In the genomic region with DNA sequence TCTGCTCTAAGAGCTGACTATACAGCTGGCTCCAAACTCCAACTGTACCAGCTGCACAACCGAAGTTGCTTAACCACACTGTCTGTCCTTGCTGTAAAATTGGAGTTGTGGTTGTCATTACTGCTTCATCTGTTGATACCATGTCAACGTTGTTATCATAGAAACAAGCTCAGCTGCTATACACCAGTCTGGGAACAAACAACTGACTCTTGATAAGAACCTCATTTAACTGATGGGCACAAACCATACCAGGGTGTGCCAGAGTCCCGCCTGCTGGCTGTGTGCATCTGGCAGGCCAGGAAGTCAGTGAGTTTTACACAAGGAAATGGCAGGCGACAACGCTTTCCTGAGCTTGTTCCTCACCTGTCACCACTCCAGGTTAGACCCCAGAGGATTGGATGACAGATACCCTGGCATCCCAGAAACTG, we compare ENCODE assay signal across 10 mouse cellular contexts. TPM values are rescaled to one million over a fixed set of nuclear protein-coding genes. Genes with fewer than 3 reads are reported as not detected.
A peak's percentile ranks its signal among the peaks of the same experiment; 100 is the strongest.
DNase-seq lines count a peak whose midpoint lies in the region; ATAC-seq and TF ChIP-seq lines count a peak whose summit lies in the region.
"Had no signal": no experiment of that assay in that cellular context is flagged by ENCODE, and none has a peak within 500 bp of the region (broad histone marks: within the 10 kb centered on the region; RNA-seq: fewer than 3 reads in every experiment).

No protein-coding gene starts in this region.

- no peak for TF ChIP-seq POLR2A in limb, embryonic 14.5 days (IDR thresholded peaks at IDR 0.05; ENCODE audit: borderline replicate concordance, extremely low read depth, insufficient read depth, insufficient read length)

- peak; percentile 7 for DNase-seq in limb, embryonic 14.5 days (ENCODE audit: low spot score)
- no peak for DNase-seq in limb, embryonic 10.5 days (ENCODE audit: low spot score)
- peak; percentile 73 to 79 (median 77) for DNase-seq in liver, embryonic 14.5 days (ENCODE audit: low read depth in 3 of 3, low spot score in 3 of 3)
- no peak for DNase-seq in cerebellum, adult 18-20 months
- DNase-seq in gastrocnemius, adult 18-20 months (ENCODE audit: low spot score) = no peak
- DNase-seq in cerebellum, postnatal 4 days (ENCODE audit: low spot score in 2 of 2) = no peak
- DNase-seq: cerebellum, postnatal 14 days; gastrocnemius, postnatal 14 days had no signal

- TF ChIP-seq EP300 in liver, embryonic 14.5 days (IDR thresholded peaks at IDR 0.05; ENCODE audit: low read depth) = peak; percentile 84

- 0 out of 2 replicates have a peak, but pooled peaks have one; percentile 41 for ATAC-seq in limb, embryonic 14.5 days (ENCODE audit: low FRiP score, low read depth)
- ATAC-seq in liver, embryonic 14.5 days (ENCODE audit: insufficient read depth) = peak; percentile 87
- ATAC-seq in stomach, embryonic 16.5 days (ENCODE audit: insufficient read depth, low FRiP score) = peak; percentile 70

- 94% methylated on average over 5 of the region's 5 CpGs for WGBS in limb, embryonic 14.5 days
- WGBS in limb, embryonic 10.5 days = 96% methylated on average over 5 of the region's 5 CpGs
- 16% methylated on average over 5 of the region's 5 CpGs for WGBS in liver, embryonic 14.5 days (ENCODE audit: insufficient replicate concordance)
- 56% methylated on average over 5 of the region's 5 CpGs for WGBS in stomach, embryonic 16.5 days

- no peak overlapping the region for H3K4me2 ChIP-seq in limb, embryonic 14.5 days (replicated peaks; ENCODE audit: low read depth, low read length, severe bottlenecking)
- peak overlapping the region; percentile 54 for H3K4me2 ChIP-seq in liver, embryonic 14.5 days (ENCODE audit: low read depth)
- H3K4me2 ChIP-seq in stomach, embryonic 16.5 days (ENCODE audit: low read depth, low read length) = 0 out of 2 replicates have a peak overlapping the region, but pooled peaks have one; percentile 8

- no peaks in the 10 kb centered on the region for H3K4me1 ChIP-seq in limb, embryonic 14.5 days (ENCODE audit: control insufficient read depth, insufficient read depth, low read length)
- no peaks in the 10 kb centered on the region for H3K4me1 ChIP-seq in limb, embryonic 10.5 days
- H3K4me1 ChIP-seq in erythroblast, embryonic 14.5 days (ENCODE audit: control insufficient read depth) = peaks cover 80% of the 10 kb centered on the region
- peaks cover 32 to 43% of the 10 kb centered on the region in 2 experiments for H3K4me1 ChIP-seq in liver, embryonic 14.5 days (replicated peaks; ENCODE audit: control insufficient read depth in 2 of 2, insufficient read depth in 2 of 2, low read length in 1 of 2)
- peaks cover 5% of the 10 kb centered on the region; the same call in 1 of the 2 replicates for H3K4me1 ChIP-seq in stomach, embryonic 16.5 days (ENCODE audit: control insufficient read depth, insufficient read depth, low read length)

- H3K9me3 ChIP-seq in limb, embryonic 14.5 days (ENCODE audit: control insufficient read depth, low read length) = no peaks in the 10 kb centered on the region
- no peaks in the 10 kb centered on the region for H3K9me3 ChIP-seq in limb, embryonic 10.5 days (replicated peaks)
- 0 out of 2 replicates have a peak, but pooled peaks cover 2% of the 10 kb centered on the region for H3K9me3 ChIP-seq in erythroblast, embryonic 14.5 days (ENCODE audit: control insufficient read depth, low read length)
- H3K9me3 ChIP-seq in liver, embryonic 14.5 days (ENCODE audit: control insufficient read depth, low read length) = no peaks in the 10 kb centered on the region
- no peaks in the 10 kb centered on the region for H3K9me3 ChIP-seq in stomach, embryonic 16.5 days (replicated peaks; ENCODE audit: control insufficient read depth, low read length)

- H3K27ac ChIP-seq in limb, embryonic 14.5 days (replicated peaks; ENCODE audit: low read depth, low read length) = 0 out of 2 replicates have a peak overlapping the region, but pooled peaks have one; percentile 5
- H3K27ac ChIP-seq in limb, embryonic 10.5 days = no peak overlapping the region
- peak overlapping the region; percentile 96 for H3K27ac ChIP-seq in liver, embryonic 14.5 days
- H3K27ac ChIP-seq in stomach, embryonic 16.5 days (ENCODE audit: low read length) = peak overlapping the region; percentile 91

- no peak overlapping the region for H3K4me3 ChIP-seq in limb, embryonic 14.5 days (replicated peaks; ENCODE audit: low read length)
- no peak overlapping the region for H3K4me3 ChIP-seq in limb, embryonic 10.5 days
- peak overlapping the region; percentile 34 for H3K4me3 ChIP-seq in erythroblast, embryonic 14.5 days (replicated peaks)
- H3K4me3 ChIP-seq in liver, embryonic 14.5 days (ENCODE audit: insufficient read depth in 1 of 2, low read depth in 2 of 2, low read length in 2 of 2) = no peak overlapping the region
- no peak overlapping the region for H3K4me3 ChIP-seq in stomach, embryonic 16.5 days (replicated peaks; ENCODE audit: low read length)

- TF ChIP-seq CTCF in liver, embryonic 14.5 days (IDR thresholded peaks at IDR 0.05; ENCODE audit: low read depth) = peak; percentile 27; the same call in 1 of the 2 replicates

- peaks cover 21% of the 10 kb centered on the region for H3K36me3 ChIP-seq in limb, embryonic 14.5 days (ENCODE audit: control insufficient read depth, insufficient read depth, low read length)
- H3K36me3 ChIP-seq in limb, embryonic 10.5 days = peaks cover 57% of the 10 kb centered on the region
- H3K36me3 ChIP-seq in erythroblast, embryonic 14.5 days (ENCODE audit: control insufficient read depth) = peaks cover 87% of the 10 kb centered on the region
- H3K36me3 ChIP-seq in liver, embryonic 14.5 days (replicated peaks; ENCODE audit: control insufficient read depth, insufficient read depth, low read depth) = peaks cover 30% of the 10 kb centered on the region
- H3K36me3 ChIP-seq in stomach, embryonic 16.5 days (ENCODE audit: control insufficient read depth, insufficient read depth, low read length) = no peaks in the 10 kb centered on the region

- no peaks in the 10 kb centered on the region for H3K27me3 ChIP-seq in limb, embryonic 14.5 days (ENCODE audit: control insufficient read depth, insufficient read depth, low read length)
- no peaks in the 10 kb centered on the region for H3K27me3 ChIP-seq in limb, embryonic 10.5 days (ENCODE audit: low read depth, poor library complexity, severe bottlenecking)
- H3K27me3 ChIP-seq in erythroblast, embryonic 14.5 days (ENCODE audit: control insufficient read depth) = no peaks in the 10 kb centered on the region
- no peaks in the 10 kb centered on the region for H3K27me3 ChIP-seq in liver, embryonic 14.5 days (ENCODE audit: control insufficient read depth, insufficient read depth, low read length)
- no peaks in the 10 kb centered on the region for H3K27me3 ChIP-seq in stomach, embryonic 16.5 days (ENCODE audit: control insufficient read depth, insufficient read depth, low read length)

- H3K9ac ChIP-seq in limb, embryonic 14.5 days (ENCODE audit: low read depth, low read length, severe bottlenecking) = no peak overlapping the region
- H3K9ac ChIP-seq in liver, embryonic 14.5 days (replicated peaks) = peak overlapping the region; percentile 68
- H3K9ac ChIP-seq in stomach, embryonic 16.5 days (ENCODE audit: low read length) = 0 out of 2 replicates have a peak overlapping the region, but pooled peaks have one; percentile 11

RNA-seq across cellular contexts. Expression of gene Smim6, which starts 0.7 kb away (rescaled TPM):
- polyA plus RNA-seq in limb, embryonic 14.5 days (2012; rRNA removed) = 0.52 and 0.77 TPM in 2 replicates
- 0.83 and 0.89 TPM in 2 replicates for polyA plus RNA-seq in limb, embryonic 14.5 days (2014; fragmentation: Nextera tagmentation; extraction: Ambion mirVana)
- 1.0 and 1.1 TPM in 2 replicates for polyA plus RNA-seq in limb, embryonic 10.5 days (2016; fragmentation: Nextera tagmentation; extraction: Ambion mirVana)
- 0.09 and 0.28 TPM in 2 replicates for polyA plus RNA-seq in erythroblast, embryonic 14.5 days (2012)
- 1.5 and 1.8 TPM in 2 replicates for polyA plus RNA-seq in liver, embryonic 14.5 days (2012; rRNA removed)
- 2.0 and 2.2 TPM in 2 replicates for polyA plus RNA-seq in liver, embryonic 14.5 days (2014; fragmentation: Nextera tagmentation; extraction: Ambion mirVana)
- 57.0 and 68.4 TPM in 2 replicates for polyA plus RNA-seq in stomach, embryonic 16.5 days (2015; fragmentation: Nextera tagmentation; extraction: Ambion mirVana)
- not detected for total RNA-seq in gastrocnemius, adult 18-20 months (2021)
- total RNA-seq: gastrocnemius, postnatal 14 days had no signal

RNA-seq across cellular contexts. Expression of gene Smim5, which starts 11.4 kb away (rescaled TPM):
- 9.8 and 10.5 TPM in 2 replicates for polyA plus RNA-seq in limb, embryonic 14.5 days (2012; rRNA removed)
- 16.0 and 17.5 TPM in 2 replicates for polyA plus RNA-seq in limb, embryonic 14.5 days (2014; fragmentation: Nextera tagmentation; extraction: Ambion mirVana)
- polyA plus RNA-seq in limb, embryonic 10.5 days (2016; fragmentation: Nextera tagmentation; extraction: Ambion mirVana) = 1.7 and 2.0 TPM in 2 replicates
- 2.1 and 3.2 TPM in 2 replicates for polyA plus RNA-seq in erythroblast, embryonic 14.5 days (2012)
- polyA plus RNA-seq in liver, embryonic 14.5 days (2012; rRNA removed) = 20.6 and 25.1 TPM in 2 replicates
- 45.3 and 48.8 TPM in 2 replicates for polyA plus RNA-seq in liver, embryonic 14.5 days (2014; fragmentation: Nextera tagmentation; extraction: Ambion mirVana)
- 6.5 and 8.5 TPM in 2 replicates for polyA plus RNA-seq in stomach, embryonic 16.5 days (2015; fragmentation: Nextera tagmentation; extraction: Ambion mirVana)
- 1 to 10 TPM in 1 of 2 experiments, under 1 TPM in 1; 0.38 to 1.1 TPM for total RNA-seq in gastrocnemius, adult 18-20 months (2021)

RNA-seq across cellular contexts. Expression of gene Sap30bp, which starts 21.9 kb away (rescaled TPM):
- 35.6 and 52.6 TPM in 2 replicates for polyA plus RNA-seq in limb, embryonic 14.5 days (2012; rRNA removed)
- polyA plus RNA-seq in limb, embryonic 14.5 days (2014; fragmentation: Nextera tagmentation; extraction: Ambion mirVana) = 36.6 and 36.9 TPM in 2 replicates
- 47.9 and 52.2 TPM in 2 replicates for polyA plus RNA-seq in limb, embryonic 10.5 days (2016; fragmentation: Nextera tagmentation; extraction: Ambion mirVana)
- 3.0 and 3.7 TPM in 2 replicates for polyA plus RNA-seq in erythroblast, embryonic 14.5 days (2012)
- polyA plus RNA-seq in liver, embryonic 14.5 days (2012; rRNA removed) = 8.7 and 22.6 TPM in 2 replicates
- polyA plus RNA-seq in liver, embryonic 14.5 days (2014; fragmentation: Nextera tagmentation; extraction: Ambion mirVana) = 20.0 and 21.2 TPM in 2 replicates
- polyA plus RNA-seq in stomach, embryonic 16.5 days (2015; fragmentation: Nextera tagmentation; extraction: Ambion mirVana) = 32.0 and 35.2 TPM in 2 replicates
- total RNA-seq in gastrocnemius, adult 18-20 months (2021) = 10 to 100 TPM in 1 of 2 experiments, 1 to 10 TPM in 1; 9.2 to 10.1 TPM

RNA-seq across cellular contexts. Expression of gene Recql5, which starts 22.1 kb away (rescaled TPM):
- 27.9 and 28.0 TPM in 2 replicates for polyA plus RNA-seq in limb, embryonic 14.5 days (2012; rRNA removed)
- polyA plus RNA-seq in limb, embryonic 14.5 days (2014; fragmentation: Nextera tagmentation; extraction: Ambion mirVana) = 16.1 and 18.3 TPM in 2 replicates
- polyA plus RNA-seq in limb, embryonic 10.5 days (2016; fragmentation: Nextera tagmentation; extraction: Ambion mirVana) = 30.4 and 34.6 TPM in 2 replicates
- 1.4 and 2.3 TPM in 2 replicates for polyA plus RNA-seq in erythroblast, embryonic 14.5 days (2012)
- 6.7 and 7.3 TPM in 2 replicates for polyA plus RNA-seq in liver, embryonic 14.5 days (2012; rRNA removed)
- polyA plus RNA-seq in liver, embryonic 14.5 days (2014; fragmentation: Nextera tagmentation; extraction: Ambion mirVana) = 6.1 and 6.5 TPM in 2 replicates
- 19.5 and 19.7 TPM in 2 replicates for polyA plus RNA-seq in stomach, embryonic 16.5 days (2015; fragmentation: Nextera tagmentation; extraction: Ambion mirVana)
- 1 to 10 TPM; 6.5 to 7.2 TPM for total RNA-seq in gastrocnemius, adult 18-20 months (2021)

RNA-seq across cellular contexts. Expression of gene Myo15b, which starts 52.9 kb away (rescaled TPM):
- polyA plus RNA-seq in limb, embryonic 14.5 days (2012; rRNA removed) = 0.55 and 1.3 TPM in 2 replicates
- 0.54 and 0.56 TPM in 2 replicates for polyA plus RNA-seq in limb, embryonic 14.5 days (2014; fragmentation: Nextera tagmentation; extraction: Ambion mirVana)
- 0.05 and 0.18 TPM in 2 replicates for polyA plus RNA-seq in limb, embryonic 10.5 days (2016; fragmentation: Nextera tagmentation; extraction: Ambion mirVana)
- not detected in 2 replicates for polyA plus RNA-seq in erythroblast, embryonic 14.5 days (2012)
- polyA plus RNA-seq in liver, embryonic 14.5 days (2012; rRNA removed) = 0.36 and 0.42 TPM in 2 replicates
- polyA plus RNA-seq in liver, embryonic 14.5 days (2014; fragmentation: Nextera tagmentation; extraction: Ambion mirVana) = 0.09 and 0.29 TPM in 2 replicates
- polyA plus RNA-seq in stomach, embryonic 16.5 days (2015; fragmentation: Nextera tagmentation; extraction: Ambion mirVana) = 20.8 and 21.1 TPM in 2 replicates
- total RNA-seq in gastrocnemius, adult 18-20 months (2021) = not detected

Comparison
In these comparisons a context has a peak if more than half of its experiments do, and no peak if none do; other contexts are left out.
1. DNase-seq: peak in limb, embryonic 14.5 days (single experiment) and liver, embryonic 14.5 days (3 of 3); none in limb, embryonic 10.5 days (single experiment), cerebellum, adult 18-20 months (0 of 2), gastrocnemius, adult 18-20 months (single experiment) and cerebellum, postnatal 4 days (0 of 2).
2. RNA of gene Smim6, which starts 0.7 kb away (polyA plus RNA-seq): 57.0 to 68.4 TPM in stomach, embryonic 16.5 days; 1.5 to 2.2 TPM in liver, embryonic 14.5 days, 1.0 to 1.1 TPM in limb, embryonic 10.5 days, 0.52 to 0.89 TPM in limb, embryonic 14.5 days and 0.09 to 0.28 TPM in erythroblast, embryonic 14.5 days; every median in the first group is over 10 times any median in the second.
3. Peak in every context shown above with its lines, with median percentiles within 50 percentile points of each other: ATAC-seq.